Mouse (Mus musculus): ENCODE data around the gene Mmp25. TPM values are rescaled to one million over a fixed set of nuclear protein-coding genes. Genes with fewer than 3 reads are reported as not detected.

Mmp25 gene
- polyA plus RNA-seq, 1 experiment from 2014 or later, result 0.79 TPM

GRCm38 (mm10) chr17:23660117-23660875 is 15.2 kb upstream of the Mmp25 start, which contains the start of gene Bicdl2:
TSS of gene Bicdl2 (plus strand) at chr17:23660506.
- Histone ChIP-seq H3K9ac (peak within 1 kb of the TSS; percentile 20; the same call in 1 of the 2 replicates), H3K4me1 (replicated peaks) (peaks cover 7% of the 10 kb centered on the region; the same call in 1 of the 2 replicates), H3K9me3 (no peaks in the 10 kb centered on the region), H3K27me3 (replicated peaks) (peaks cover 22% of the 10 kb centered on the region), H3K4me2 (replicated peaks) (peak within 1 kb of the TSS; percentile 73), H3K36me3 (no peaks in the 10 kb centered on the region), H3K4me3 (replicated peaks) (peak within 1 kb of the TSS; percentile 43), H3K27ac (no peak within 1 kb of the TSS)
- ATAC-seq, result peak; percentile 80
- 5% methylated on average over 27 of the region's 27 CpGs for WGBS

GRCm38 (mm10) chr17:23658450-23658849 is 13.4 kb upstream of the Mmp25 start:
- H3K4me2 ChIP-seq (replicated peaks), result no peak overlapping the region
- no peaks in the 10 kb centered on the region for H3K9me3 ChIP-seq
- no peak overlapping the region for H3K4me3 ChIP-seq (replicated peaks)
- no peak for ATAC-seq
- H3K27me3 ChIP-seq (replicated peaks), result peaks cover 22% of the 10 kb centered on the region
- no peaks in the 10 kb centered on the region for H3K4me1 ChIP-seq (replicated peaks)
- H3K36me3 ChIP-seq, result no peaks in the 10 kb centered on the region
- no peak overlapping the region for H3K27ac ChIP-seq
- 77% methylated on average over 3 of the region's 3 CpGs for WGBS
- no peak overlapping the region for H3K9ac ChIP-seq

GRCm38 (mm10) chr17:23654410-23654809 is 9.3 kb upstream of the Mmp25 start:
- Histone ChIP-seq H3K27me3 (replicated peaks) (peaks cover 3% of the 10 kb centered on the region; the same call in 1 of the 2 replicates), H3K9me3 (no peaks in the 10 kb centered on the region), H3K4me2 (replicated peaks) (no peak overlapping the region), H3K9ac (no peak overlapping the region), H3K4me1 (replicated peaks) (no peaks in the 10 kb centered on the region), H3K4me3 (replicated peaks) (no peak overlapping the region), H3K27ac (no peak overlapping the region), H3K36me3 (no peaks in the 10 kb centered on the region)
- 69% methylated on average over 2 of the region's 2 CpGs for WGBS
- no peak for ATAC-seq

- H3K4me2 ChIP-seq (replicated peaks), result no peak overlapping the region
Measured at GRCm38 (mm10) chr17:23654001-23654400, 8.9 kb upstream of the Mmp25 start.

GRCm38 (mm10) chr17:23653324-23653723 is 8.2 kb upstream of the Mmp25 start:
- no peaks in the 10 kb centered on the region for H3K9me3 ChIP-seq
- no peak overlapping the region for H3K27ac ChIP-seq
- no peaks in the 10 kb centered on the region for H3K36me3 ChIP-seq
- no peak overlapping the region for H3K9ac ChIP-seq
- H3K4me1 ChIP-seq (replicated peaks), result no peaks in the 10 kb centered on the region
- no peak overlapping the region for H3K4me2 ChIP-seq (replicated peaks)
- no peaks in the 10 kb centered on the region; the same call in 1 of the 2 replicates for H3K27me3 ChIP-seq (replicated peaks)
- H3K4me3 ChIP-seq (replicated peaks), result no peak overlapping the region
- 80% methylated on average over 2 of the region's 2 CpGs for WGBS
- ATAC-seq, result no peak

More at GRCm38 (mm10) chr17:23654001-23654400, 8.9 kb upstream of the Mmp25 start:
- H3K9me3 ChIP-seq, result no peaks in the 10 kb centered on the region
- 56% methylated on average over 6 of the region's 6 CpGs for WGBS
- no peak overlapping the region for H3K27ac ChIP-seq
- H3K4me3 ChIP-seq (replicated peaks), result no peak overlapping the region
- no peaks in the 10 kb centered on the region for H3K4me1 ChIP-seq (replicated peaks)
- H3K27me3 ChIP-seq (replicated peaks), result no peaks in the 10 kb centered on the region; the same call in 1 of the 2 replicates
- no peak overlapping the region for H3K9ac ChIP-seq
- ATAC-seq, result no peak
- no peaks in the 10 kb centered on the region for H3K36me3 ChIP-seq

- Histone ChIP-seq H3K27ac (no peak overlapping the region), H3K9me3 (no peaks in the 10 kb centered on the region), H3K4me2 (replicated peaks) (no peak overlapping the region), H3K4me3 (replicated peaks) (no peak overlapping the region), H3K36me3 (no peaks in the 10 kb centered on the region), H3K4me1 (replicated peaks) (no peaks in the 10 kb centered on the region), H3K27me3 (replicated peaks) (0 out of 2 replicates have a peak, but pooled peaks cover 4% of the 10 kb centered on the region), H3K9ac (no peak overlapping the region)
- 76% methylated on average over 6 of the region's 6 CpGs for WGBS
- ATAC-seq, result no peak
Measured at GRCm38 (mm10) chr17:23651363-23651762, 6.3 kb upstream of the Mmp25 start.

GRCm38 (mm10) chr17:23645894-23646293 is 817 bp upstream of the Mmp25 start:
- H3K36me3 ChIP-seq, result no peaks in the 10 kb centered on the region
- H3K27me3 ChIP-seq (replicated peaks), result peaks cover 13% of the 10 kb centered on the region
- H3K4me2 ChIP-seq (replicated peaks), result no peak overlapping the region
- 41% methylated on average over 10 of the region's 10 CpGs for whole genome bisulfite sequencing
- peaks cover 10% of the 10 kb centered on the region; the same call in 1 of the 2 replicates for H3K4me1 ChIP-seq (replicated peaks)
- H3K4me3 ChIP-seq (replicated peaks), result no peak overlapping the region
- H3K9me3 ChIP-seq, result no peaks in the 10 kb centered on the region
- no peak overlapping the region for H3K9ac ChIP-seq
- H3K27ac ChIP-seq, result no peak overlapping the region
- ATAC-seq, result no peak

- WGBS, result 71% methylated on average over 8 of the region's 8 CpGs
- Histone ChIP-seq H3K9me3 (no peaks in the 10 kb centered on the region), H3K4me1 (replicated peaks) (0 out of 2 replicates have a peak, but pooled peaks cover 3% of the 10 kb centered on the region), H3K36me3 (no peaks in the 10 kb centered on the region), H3K4me2 (replicated peaks) (no peak overlapping the region), H3K4me3 (replicated peaks) (no peak overlapping the region), H3K9ac (no peak overlapping the region), H3K27ac (no peak overlapping the region), H3K27me3 (replicated peaks) (no peaks in the 10 kb centered on the region)
- no peak for ATAC-seq
Measured at GRCm38 (mm10) chr17:23631241-23631640, 13.8 kb downstream of the Mmp25 start.

GRCm38 (mm10) chr17:23630195-23631020 is 14.7 kb downstream of the Mmp25 start:
- H3K4me1 ChIP-seq (replicated peaks), result 0 out of 2 replicates have a peak, but pooled peaks cover 3% of the 10 kb centered on the region
- H3K9me3 ChIP-seq, result no peaks in the 10 kb centered on the region
- ATAC-seq, result peak; percentile 93
- H3K9ac ChIP-seq, result peak overlapping the region; percentile 32; the same call in 1 of the 2 replicates
- no peaks in the 10 kb centered on the region for H3K27me3 ChIP-seq (replicated peaks)
- H3K4me2 ChIP-seq (replicated peaks), result peak overlapping the region; percentile 62
- H3K4me3 ChIP-seq (replicated peaks), result 0 out of 2 replicates have a peak overlapping the region, but pooled peaks have one; percentile 10
- no peaks in the 10 kb centered on the region for H3K36me3 ChIP-seq
- no peak overlapping the region for H3K27ac ChIP-seq
- 19% methylated on average over 22 of the region's 22 CpGs for WGBS

GRCm38 (mm10) chr17:23627813-23628212 is 17.3 kb downstream of the Mmp25 start:
- no peak overlapping the region for H3K4me3 ChIP-seq (replicated peaks)
- no peak overlapping the region for H3K4me2 ChIP-seq (replicated peaks)
- H3K9me3 ChIP-seq, result no peaks in the 10 kb centered on the region
- no peaks in the 10 kb centered on the region for H3K36me3 ChIP-seq
- 0 out of 2 replicates have a peak, but pooled peaks cover 3% of the 10 kb centered on the region for H3K4me1 ChIP-seq (replicated peaks)
- ATAC-seq, result no peak
- no peaks in the 10 kb centered on the region for H3K27me3 ChIP-seq (replicated peaks)
- WGBS, result 42% methylated on average over 7 of the region's 7 CpGs
- no peak overlapping the region for H3K9ac ChIP-seq
- no peak overlapping the region for H3K27ac ChIP-seq

GRCm38 (mm10) chr17:23620351-23620750 is 24.7 kb downstream of the Mmp25 start:
- Histone ChIP-seq H3K27me3 (replicated peaks) (0 out of 2 replicates have a peak, but pooled peaks cover 7% of the 10 kb centered on the region), H3K9me3 (no peaks in the 10 kb centered on the region), H3K4me2 (replicated peaks) (no peak overlapping the region), H3K27ac (no peak overlapping the region), H3K9ac (no peak overlapping the region), H3K4me1 (replicated peaks) (no peaks in the 10 kb centered on the region), H3K4me3 (replicated peaks) (no peak overlapping the region), H3K36me3 (no peaks in the 10 kb centered on the region)
- ATAC-seq, result no peak
- 69% methylated on average over 7 of the region's 7 CpGs for WGBS

- no peak overlapping the region for H3K4me3 ChIP-seq (replicated peaks)
- WGBS, result 39% methylated on average over 9 of the region's 9 CpGs
- no peak overlapping the region for H3K9ac ChIP-seq
- H3K9me3 ChIP-seq, result no peaks in the 10 kb centered on the region
- no peak overlapping the region for H3K27ac ChIP-seq
- no peaks in the 10 kb centered on the region for H3K36me3 ChIP-seq
- no peaks in the 10 kb centered on the region for H3K4me1 ChIP-seq (replicated peaks)
- no peak for ATAC-seq
- no peak overlapping the region for H3K4me2 ChIP-seq (replicated peaks)
- H3K27me3 ChIP-seq (replicated peaks), result 0 out of 2 replicates have a peak, but pooled peaks cover 7% of the 10 kb centered on the region
Measured at GRCm38 (mm10) chr17:23617087-23617486, 28.0 kb downstream of the Mmp25 start.

All from intestine, embryonic 15.5 days (tissue).